Comparison of ENCODE assay signal across 8 mouse cellular contexts in the genomic region with DNA sequence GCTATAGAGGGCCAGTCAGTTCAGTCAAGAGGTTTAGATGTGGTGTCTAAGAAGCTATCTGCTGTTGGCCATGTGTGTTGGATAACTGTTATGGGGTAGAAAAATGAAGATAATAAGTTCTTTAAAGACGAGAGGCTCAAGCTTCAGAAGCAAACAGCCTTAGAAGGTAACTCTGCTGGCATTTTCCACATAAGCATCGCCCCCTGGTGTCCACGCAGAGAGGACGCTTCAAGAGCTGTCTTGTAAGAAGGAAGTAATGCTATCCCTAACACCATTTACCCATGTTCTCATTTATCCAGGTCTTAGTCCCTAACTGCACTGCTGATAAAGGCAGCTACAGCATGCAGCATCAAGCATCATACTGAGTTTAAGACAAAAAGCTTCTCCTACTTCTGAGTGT. TPM values are rescaled to one million over a fixed set of nuclear protein-coding genes. Genes with fewer than 3 reads are reported as not detected.
DNase-seq lines count a peak whose midpoint lies in the region; ATAC-seq and TF ChIP-seq lines count a peak whose summit lies in the region.

No protein-coding gene starts in this region.

- H3K9ac ChIP-seq in hindbrain, embryonic 14.5 days = no peak overlapping the region
- H3K9ac ChIP-seq in hindbrain, embryonic 16.5 days (ENCODE audit: low read depth, low read length) = no peak overlapping the region
- no peak overlapping the region for H3K9ac ChIP-seq in heart, postnatal 0 days (replicated peaks; ENCODE audit: low read depth, low read length)
- no peak overlapping the region for H3K9ac ChIP-seq in limb, embryonic 11.5 days (ENCODE audit: low read length)

- no peak overlapping the region for H3K4me2 ChIP-seq in hindbrain, embryonic 14.5 days (replicated peaks)
- H3K4me2 ChIP-seq in hindbrain, embryonic 16.5 days (ENCODE audit: low read length) = no peak overlapping the region
- no peak overlapping the region for H3K4me2 ChIP-seq in heart, postnatal 0 days (ENCODE audit: low read depth, low read length)
- no peak overlapping the region for H3K4me2 ChIP-seq in limb, embryonic 11.5 days (ENCODE audit: low read depth, severe bottlenecking)

- TF ChIP-seq CTCF in E14TG2a.4 (conservative IDR thresholded peaks at IDR 0.05; ENCODE audit: low read length) = peak; percentile 50
- TF ChIP-seq CTCF in heart, postnatal 0 days (IDR thresholded peaks at IDR 0.05; ENCODE audit: low read depth) = peak; percentile 57

- H3K4me3 ChIP-seq in hindbrain, embryonic 14.5 days (replicated peaks; ENCODE audit: low read length) = no peak overlapping the region
- no peak overlapping the region for H3K4me3 ChIP-seq in hindbrain, embryonic 16.5 days (ENCODE audit: low read length)
- H3K4me3 ChIP-seq in E14TG2a.4 (replicated peaks; ENCODE audit: low read length) = no peak overlapping the region
- no peak overlapping the region for H3K4me3 ChIP-seq in heart, postnatal 0 days (ENCODE audit: low read depth, low read length)
- H3K4me3 ChIP-seq in limb, embryonic 11.5 days (ENCODE audit: low read depth, low read length) = no peak overlapping the region

- ATAC-seq in hindbrain, embryonic 14.5 days (ENCODE audit: low FRiP score) = no peak
- ATAC-seq in hindbrain, embryonic 16.5 days = no peak
- no peak for ATAC-seq in heart, postnatal 0 days (ENCODE audit: insufficient read depth, low read depth)
- ATAC-seq in limb, embryonic 11.5 days (ENCODE audit: insufficient number of reproducible peaks, low FRiP score, low TSS enrichment, low read depth) = no peak

- no peaks in the 10 kb centered on the region for H3K9me3 ChIP-seq in hindbrain, embryonic 14.5 days (ENCODE audit: control insufficient read depth, low read length)
- H3K9me3 ChIP-seq in hindbrain, embryonic 16.5 days (ENCODE audit: control insufficient read depth, low read length) = no peaks in the 10 kb centered on the region
- H3K9me3 ChIP-seq in E14TG2a.4 (ENCODE audit: low read length) = no peaks in the 10 kb centered on the region
- no peaks in the 10 kb centered on the region for H3K9me3 ChIP-seq in heart, postnatal 0 days (replicated peaks; ENCODE audit: control insufficient read depth, low read length)
- H3K9me3 ChIP-seq in limb, embryonic 11.5 days (ENCODE audit: control insufficient read depth, low read length) = no peaks in the 10 kb centered on the region

- no peaks in the 10 kb centered on the region for H3K27me3 ChIP-seq in hindbrain, embryonic 14.5 days (ENCODE audit: control insufficient read depth, insufficient read depth, low read length)
- no peaks in the 10 kb centered on the region for H3K27me3 ChIP-seq in hindbrain, embryonic 16.5 days (replicated peaks; ENCODE audit: control insufficient read depth, insufficient read depth, low read length)
- no peaks in the 10 kb centered on the region for H3K27me3 ChIP-seq in E14TG2a.4 (ENCODE audit: insufficient read depth, low read length)
- H3K27me3 ChIP-seq in heart, postnatal 0 days (ENCODE audit: control insufficient read depth, insufficient read depth, low read length) = no peaks in the 10 kb centered on the region
- no peaks in the 10 kb centered on the region for H3K27me3 ChIP-seq in limb, embryonic 11.5 days (ENCODE audit: control insufficient read depth, insufficient read depth, low read length)

- peak; percentile 48 for DNase-seq in hindbrain, embryonic 14.5 days (ENCODE audit: low spot score)
- peak; percentile 6 for DNase-seq in c-Kit-positive CD71-positive TER-119-negative erythroid progenitor cells, embryonic 14.5 days (ENCODE audit: low read depth)
- no peak for DNase-seq in heart, postnatal 0 days (ENCODE audit: low spot score)
- peak; percentile 29 for DNase-seq in limb, embryonic 11.5 days (ENCODE audit: low spot score)
- DNase-seq in right cerebral cortex, postnatal 36 days (ENCODE audit: low spot score in 2 of 2) = peak; percentile 8 to 9
- DNase-seq in MN1 (ENCODE audit: low spot score) = no peak

- H3K36me3 ChIP-seq in hindbrain, embryonic 14.5 days (replicated peaks; ENCODE audit: control insufficient read depth, insufficient read depth) = no peaks in the 10 kb centered on the region
- no peaks in the 10 kb centered on the region for H3K36me3 ChIP-seq in hindbrain, embryonic 16.5 days (ENCODE audit: control insufficient read depth, insufficient read depth, low read length)
- no peaks in the 10 kb centered on the region for H3K36me3 ChIP-seq in E14TG2a.4 (ENCODE audit: insufficient read depth, low read length)
- no peaks in the 10 kb centered on the region for H3K36me3 ChIP-seq in heart, postnatal 0 days (replicated peaks; ENCODE audit: control insufficient read depth, insufficient read depth, low read length)
- H3K36me3 ChIP-seq in limb, embryonic 11.5 days (ENCODE audit: control insufficient read depth, insufficient read depth, low read length) = no peaks in the 10 kb centered on the region

- TF ChIP-seq EP300 in heart, postnatal 0 days (IDR thresholded peaks at IDR 0.05; ENCODE audit: low read depth) = no peak

- H3K27ac ChIP-seq in hindbrain, embryonic 14.5 days = no peak overlapping the region
- H3K27ac ChIP-seq in hindbrain, embryonic 16.5 days (ENCODE audit: low read depth, low read length) = no peak overlapping the region
- H3K27ac ChIP-seq in heart, postnatal 0 days (ENCODE audit: low read depth) = no peak overlapping the region
- H3K27ac ChIP-seq in limb, embryonic 11.5 days (replicated peaks; ENCODE audit: low read depth, low read length) = no peak overlapping the region

- H3K4me1 ChIP-seq in hindbrain, embryonic 14.5 days (replicated peaks; ENCODE audit: control insufficient read depth, insufficient read depth, low read length) = no peaks in the 10 kb centered on the region
- no peaks in the 10 kb centered on the region for H3K4me1 ChIP-seq in hindbrain, embryonic 16.5 days (ENCODE audit: control insufficient read depth, insufficient read depth, low read depth, low read length)
- no peaks in the 10 kb centered on the region for H3K4me1 ChIP-seq in E14TG2a.4 (replicated peaks; ENCODE audit: low read depth, low read length)
- H3K4me1 ChIP-seq in heart, postnatal 0 days (ENCODE audit: control insufficient read depth, insufficient read depth) = peaks cover 9% of the 10 kb centered on the region; the same call in 1 of the 2 replicates
- no peaks in the 10 kb centered on the region for H3K4me1 ChIP-seq in limb, embryonic 11.5 days (ENCODE audit: control insufficient read depth, insufficient read depth, low read length)

- 38% methylated on average over 4 of the region's 4 CpGs for WGBS in hindbrain, embryonic 14.5 days
- WGBS in hindbrain, embryonic 16.5 days = 35% methylated on average over 4 of the region's 4 CpGs
- 29% methylated on average over 4 of the region's 4 CpGs for WGBS in heart, postnatal 0 days
- 36% methylated on average over 4 of the region's 4 CpGs for WGBS in limb, embryonic 11.5 days

RNA-seq across cellular contexts. Expression of a gene that starts 35.7 kb away (rescaled TPM):
- polyA plus RNA-seq in hindbrain, embryonic 14.5 days (2014; fragmentation: Nextera tagmentation; extraction: Ambion mirVana) = 6.0 and 6.1 TPM in 2 replicates
- polyA plus RNA-seq in hindbrain, embryonic 16.5 days (2015; fragmentation: Nextera tagmentation; extraction: Ambion mirVana) = 5.8 and 5.9 TPM in 2 replicates
- 2.0 and 5.2 TPM in 2 replicates for total RNA-seq in heart, postnatal 0 days (2014; rRNA removed; ENCODE audit: low replicate concordance)
- 0.89 and 1.2 TPM in 2 replicates for polyA plus RNA-seq in heart, postnatal 0 days (2015; fragmentation: Nextera tagmentation; extraction: Ambion mirVana)
- 5.4 and 6.3 TPM in 2 replicates for polyA plus RNA-seq in limb, embryonic 11.5 days (2014; fragmentation: Nextera tagmentation; extraction: Ambion mirVana)

Comparison
In these comparisons a context has a peak if more than half of its experiments do, and no peak if none do; other contexts are left out.
1. DNase-seq: peak in hindbrain, embryonic 14.5 days (single experiment), c-Kit-positive CD71-positive TER-119-negative erythroid progenitor cells, embryonic 14.5 days (single experiment), limb, embryonic 11.5 days (single experiment) and right cerebral cortex, postnatal 36 days (2 of 2); none in heart, postnatal 0 days (single experiment) and MN1 (single experiment).